ENCODE assay signal across 9 mouse cellular contexts in genomic region chr17:56460876-56461275, GRCm38 (mm10). TPM values are rescaled to one million over a fixed set of nuclear protein-coding genes. Genes with fewer than 3 reads are reported as not detected.
DNase-seq lines count a peak whose midpoint lies in the region; ATAC-seq lines count a peak whose summit lies in the region.
"Had no signal": no experiment of that assay in that cellular context is flagged by ENCODE, and none has a peak within 500 bp of the region (broad histone marks: within the 10 kb centered on the region; RNA-seq: fewer than 3 reads in every experiment).

No protein-coding gene starts in this region.

- H3K27me3 ChIP-seq in liver, embryonic 11.5 days (replicated peaks; ENCODE audit: control insufficient read depth, insufficient read depth, low read length) = no peaks in the 10 kb centered on the region; the same call in 1 of the 2 replicates
- no peaks in the 10 kb centered on the region for H3K27me3 ChIP-seq in embryonic facial prominence, embryonic 15.5 days
- no peaks in the 10 kb centered on the region for H3K27me3 ChIP-seq in limb, embryonic 10.5 days (ENCODE audit: low read depth, poor library complexity, severe bottlenecking)
- H3K27me3 ChIP-seq in neural tube, embryonic 15.5 days (replicated peaks) = no peaks in the 10 kb centered on the region

- DNase-seq in liver, embryonic 11.5 days (ENCODE audit: low spot score) = no peak
- DNase-seq in liver = no peak
- peak; percentile 50 for DNase-seq in limb, embryonic 10.5 days (ENCODE audit: low spot score)
- no peak for DNase-seq in right cerebral cortex, adult 18-20 months
- no peak for DNase-seq in c-Kit-positive CD71-positive TER-119-positive erythroid progenitor cells, embryonic 14.5 days (ENCODE audit: low spot score)
- DNase-seq: lung, postnatal 14 days had no signal

- no peak for ATAC-seq in liver, embryonic 11.5 days (replicated peaks; ENCODE audit: low FRiP score)
- ATAC-seq in embryonic facial prominence, embryonic 15.5 days (ENCODE audit: insufficient number of reproducible peaks, low FRiP score, low TSS enrichment, low read depth) = no peak
- ATAC-seq in neural tube, embryonic 15.5 days (ENCODE audit: low FRiP score) = no peak
- no peak for ATAC-seq in CD4-positive, CD25-positive, alpha-beta regulatory T cell, adult 4 months

- peaks cover 17% of the 10 kb centered on the region for H3K4me1 ChIP-seq in liver, embryonic 11.5 days (replicated peaks; ENCODE audit: control insufficient read depth, insufficient read depth, low read length)
- H3K4me1 ChIP-seq in embryonic facial prominence, embryonic 15.5 days = peaks cover 59% of the 10 kb centered on the region
- peaks cover 58% of the 10 kb centered on the region for H3K4me1 ChIP-seq in limb, embryonic 10.5 days
- peaks cover 77% of the 10 kb centered on the region for H3K4me1 ChIP-seq in neural tube, embryonic 15.5 days

- H3K4me3 ChIP-seq in liver, embryonic 11.5 days (ENCODE audit: low read depth, low read length) = peak overlapping the region; percentile 58
- H3K4me3 ChIP-seq in embryonic facial prominence, embryonic 15.5 days (replicated peaks) = peak overlapping the region; percentile 69
- peak overlapping the region; percentile 74 for H3K4me3 ChIP-seq in limb, embryonic 10.5 days
- peak overlapping the region; percentile 47 for H3K4me3 ChIP-seq in neural tube, embryonic 15.5 days (replicated peaks)

- no peak overlapping the region for H3K27ac ChIP-seq in liver, embryonic 11.5 days (ENCODE audit: low read depth, low read length)
- peak overlapping the region; percentile 97 for H3K27ac ChIP-seq in embryonic facial prominence, embryonic 15.5 days (replicated peaks)
- H3K27ac ChIP-seq in limb, embryonic 10.5 days = peak overlapping the region; percentile 94
- H3K27ac ChIP-seq in neural tube, embryonic 15.5 days (replicated peaks) = peak overlapping the region; percentile 83

- WGBS in liver, embryonic 11.5 days = 29% methylated on average over 6 of the region's 6 CpGs
- WGBS in embryonic facial prominence, embryonic 15.5 days = 13% methylated on average over 6 of the region's 6 CpGs
- WGBS in limb, embryonic 10.5 days = 8% methylated on average over 6 of the region's 6 CpGs
- 21% methylated on average over 6 of the region's 6 CpGs for WGBS in neural tube, embryonic 15.5 days

- H3K9me3 ChIP-seq in liver, embryonic 11.5 days (ENCODE audit: control insufficient read depth, low read length) = no peaks in the 10 kb centered on the region
- no peaks in the 10 kb centered on the region for H3K9me3 ChIP-seq in embryonic facial prominence, embryonic 15.5 days (replicated peaks)
- no peaks in the 10 kb centered on the region for H3K9me3 ChIP-seq in limb, embryonic 10.5 days (replicated peaks)
- H3K9me3 ChIP-seq in neural tube, embryonic 15.5 days (replicated peaks) = no peaks in the 10 kb centered on the region

- peak overlapping the region; percentile 79 for H3K4me2 ChIP-seq in liver, embryonic 11.5 days
- peak overlapping the region; percentile 89 for H3K4me2 ChIP-seq in embryonic facial prominence, embryonic 15.5 days (replicated peaks)
- H3K4me2 ChIP-seq in neural tube, embryonic 15.5 days = peak overlapping the region; percentile 79

- 0 out of 2 replicates have a peak, but pooled peaks cover 2% of the 10 kb centered on the region for H3K36me3 ChIP-seq in liver, embryonic 11.5 days (ENCODE audit: control insufficient read depth, insufficient read depth, low read length)
- H3K36me3 ChIP-seq in embryonic facial prominence, embryonic 15.5 days = peaks cover 20% of the 10 kb centered on the region
- peaks cover 42% of the 10 kb centered on the region for H3K36me3 ChIP-seq in limb, embryonic 10.5 days
- peaks cover 18% of the 10 kb centered on the region for H3K36me3 ChIP-seq in neural tube, embryonic 15.5 days

- H3K9ac ChIP-seq in liver, embryonic 11.5 days (ENCODE audit: low read depth, low read length) = no peak overlapping the region; the same call in 1 of the 2 replicates
- peak overlapping the region; percentile 71; the same call in 1 of the 2 replicates for H3K9ac ChIP-seq in embryonic facial prominence, embryonic 15.5 days
- peak overlapping the region; percentile 50 for H3K9ac ChIP-seq in neural tube, embryonic 15.5 days (replicated peaks)

RNA-seq across cellular contexts. Expression of gene Ptprs, which starts 15.4 kb away (rescaled TPM):
- 33.4 and 39.8 TPM in 2 replicates for polyA plus RNA-seq in liver, embryonic 11.5 days (2014; fragmentation: Nextera tagmentation; extraction: Ambion mirVana)
- 116 and 118 TPM in 2 replicates for polyA plus RNA-seq in embryonic facial prominence, embryonic 15.5 days (2015; fragmentation: Nextera tagmentation; extraction: Ambion mirVana)
- 69.5 and 83.2 TPM in 2 replicates for polyA plus RNA-seq in limb, embryonic 10.5 days (2016; fragmentation: Nextera tagmentation; extraction: Ambion mirVana)
- polyA plus RNA-seq in neural tube, embryonic 15.5 days (2015; fragmentation: Nextera tagmentation; extraction: Ambion mirVana) = 206 and 247 TPM in 2 replicates
- 1 to 10 TPM; 5.5 to 8.9 TPM for polyA plus RNA-seq in CD4-positive, CD25-positive, alpha-beta regulatory T cell, adult 4 months (2017; shearing (Covaris generic))

RNA-seq across cellular contexts. Expression of gene Znrf4, which starts 51.4 kb away (rescaled TPM):
- polyA plus RNA-seq in liver, embryonic 11.5 days (2014; fragmentation: Nextera tagmentation; extraction: Ambion mirVana) = not detected in 2 replicates
- not detected in 2 replicates for polyA plus RNA-seq in embryonic facial prominence, embryonic 15.5 days (2015; fragmentation: Nextera tagmentation; extraction: Ambion mirVana)
- not detected in 2 replicates for polyA plus RNA-seq in limb, embryonic 10.5 days (2016; fragmentation: Nextera tagmentation; extraction: Ambion mirVana)
- not detected in 2 replicates for polyA plus RNA-seq in neural tube, embryonic 15.5 days (2015; fragmentation: Nextera tagmentation; extraction: Ambion mirVana)
- polyA plus RNA-seq in CD4-positive, CD25-positive, alpha-beta regulatory T cell, adult 4 months (2017; shearing (Covaris generic)) = not detected
